Mouse (Mus musculus) heart, adult 2 months (tissue): ENCODE results near the gene Narf. TPM values are rescaled to one million over a fixed set of nuclear protein-coding genes. Genes with fewer than 3 reads are reported as not detected.

ENCODE experiments used
- DNase-seq, 2 experiments: peaks; one replicate each; pipeline ENCODE4 v3.0.0; 2021
- H3K27ac ChIP-seq: fragments of 200-600 bp; 2 replicates; pipeline ENCODE4 v1.8.1; 2022
- H3K27me3 ChIP-seq: fragments of 200-500 bp; 2 replicates; pipeline ENCODE4 v1.6.1; 2012; ENCODE audit warnings: mild to moderate bottlenecking, low read length, inconsistent platforms, mixed read lengths; ENCODE audit not compliant: control insufficient read depth, insufficient read depth
- H3K36me3 ChIP-seq: fragments of 200-500 bp; 2 replicates; pipeline ENCODE4 v1.6.1; 2012; ENCODE audit warnings: low read length, inconsistent platforms; ENCODE audit not compliant: control insufficient read depth, insufficient read depth
- H3K4me1 ChIP-seq: fragments of 200-500 bp; 2 replicates; pipeline ENCODE4 v1.6.1; 2011; ENCODE audit warnings: low read length; ENCODE audit not compliant: control insufficient read depth, insufficient read depth
- H3K4me3 ChIP-seq: fragments of 200-600 bp; 2 replicates; pipeline ENCODE4 v1.8.1; 2022
- H3K79me2 ChIP-seq: fragments of 200-500 bp; replicated peaks from 2 replicates; pipeline ENCODE4 v1.6.1; 2012; ENCODE audit warnings: mild to moderate bottlenecking, inconsistent platforms, low read length, moderate library complexity, mixed read lengths; ENCODE audit not compliant: control insufficient read depth, insufficient read depth
- H3K9ac ChIP-seq: fragments of 200-500 bp; 2 replicates; pipeline ENCODE4 v1.6.1; 2012; ENCODE audit warnings: low read depth, mild to moderate bottlenecking, control low read depth, inconsistent platforms, low read length, mixed read lengths
- CTCF ChIP-seq: fragments of 200-600 bp; IDR thresholded peaks from 2 replicates; pipeline ENCODE4 v1.8.1; 2022; ENCODE audit warnings: antibody characterized with exemption, mild to moderate bottlenecking, moderate library complexity
- EP300 ChIP-seq: fragments of 200-500 bp; IDR thresholded peaks from 2 replicates; pipeline ENCODE4 v1.6.1; 2011; ENCODE audit warnings: low read depth, low read length, control low read depth; ENCODE audit not compliant: insufficient read depth
- POLR2A ChIP-seq: fragments of 200-500 bp; IDR thresholded peaks from 2 replicates; pipeline ENCODE4 v1.6.1; 2011; ENCODE audit warnings: mild to moderate bottlenecking, low read depth, low read length, control low read depth; ENCODE audit not compliant: insufficient read depth
- WGBS: fragments of 180-500 bp; shearing (Covaris S2); methylation state at CpG from one replicate; pipeline ENCODE4 v1.1.7; 2018; 5-methylcytosine and 5-hydroxymethylcytosine counted together
- intact Hi-C: fragments of 180-260 bp; cut with DNase I; formaldehyde crosslinking; loops from one replicate; pipeline ENCODE4 v1.15.1; 2025
- long read RNA-seq: library from polyadenylated mRNA; stranded (forward); transcript quantifications from one replicate; pipeline ENCODE4 v2.0.0, GENCODE M21; 2021
- polyA plus RNA-seq: library from polyadenylated mRNA; depleted of rRNA; stranded (reverse); fragments of >200 nt; gene quantifications from 2 replicates; pipeline ENCODE4 v1.2.3, GENCODE M21; 2012; rRNA removed
- total RNA-seq, 2 experiments: library from RNA; stranded (reverse); gene quantifications; 2 replicates each; pipeline ENCODE4 v1.2.3; 2021

Gene Narf
- 100 to 1,000 TPM in 1 of 2 experiments, 10 to 100 TPM in 1; 76.7 to 102 TPM for total RNA-seq
- polyA plus RNA-seq = 91.4 and 145 TPM in 2 replicates
- long read RNA-seq, full-length matches to known transcripts = 151 of 184 reads
- long read RNA-seq, partial matches to known transcripts = 19 of 184 reads
- long read RNA-seq, other reads (novel, unspliced or antisense) = 14 of 184 reads

DNA sequence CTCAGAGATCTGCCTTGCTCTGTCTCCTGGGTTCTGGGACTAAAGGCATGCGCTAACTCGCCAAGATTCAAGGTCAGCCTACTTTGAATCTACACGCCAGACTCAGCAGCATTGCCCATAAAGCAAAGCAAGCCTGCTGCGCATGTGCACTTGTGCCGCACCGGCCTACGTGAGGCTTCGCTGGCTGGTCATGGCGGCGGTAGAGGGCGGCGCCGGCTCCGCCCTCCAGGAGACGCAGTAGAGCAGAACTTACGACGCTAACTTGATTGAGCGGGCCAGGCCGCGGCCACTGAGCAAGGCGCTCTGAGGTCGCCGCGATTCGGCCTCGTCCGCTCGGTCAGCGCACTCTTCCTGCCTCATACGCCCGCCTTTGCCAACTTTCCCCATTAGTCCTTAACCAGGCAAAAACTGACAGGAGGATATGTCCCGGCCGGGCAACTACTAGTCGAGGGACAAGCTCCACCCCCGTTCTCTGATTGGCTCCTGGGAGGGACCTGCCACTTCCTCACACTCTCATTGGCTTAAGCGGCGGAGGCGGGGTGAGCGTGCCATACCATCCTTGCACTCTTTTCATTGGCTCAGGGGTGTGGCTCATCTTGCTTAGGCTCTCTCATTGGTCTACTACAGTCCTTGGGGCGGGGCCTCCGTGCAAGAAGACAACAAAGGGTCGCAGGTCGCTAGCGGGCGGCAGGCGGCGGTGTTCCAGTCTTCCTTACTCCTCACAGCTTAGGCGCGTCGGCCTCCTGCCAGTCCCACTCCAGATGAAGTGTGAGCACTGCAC lies at the start of gene Narf:
Gene Narf (plus strand): TSS at position 690 of the 781 bp plus-strand sequence.
- H3K27me3 ChIP-seq = no peaks in the 10 kb centered on the region
- TF ChIP-seq EP300 = peak; percentile 73
- peak; percentile 48 for TF ChIP-seq CTCF
- peak; percentile 96 for TF ChIP-seq POLR2A
- WGBS = under 1% methylated on average over 50 of the region's 50 CpGs
- H3K79me2 ChIP-seq = peaks cover 1% of the 10 kb centered on the region; the same call in 1 of the 2 replicates
- intact Hi-C loops = loop anchor here (2.0 kb wide), 1 partner anchor 118 kb away; the partner anchor contains the start of gene Wdr45b
- peaks cover 4% of the 10 kb centered on the region for H3K4me1 ChIP-seq
- H3K4me3 ChIP-seq = peak within 1 kb of the TSS; percentile 69
- peaks cover 18% of the 10 kb centered on the region for H3K36me3 ChIP-seq
- DNase-seq = peak; percentile 96 to 99
- peak within 1 kb of the TSS; percentile 100 for H3K27ac ChIP-seq
- peak within 1 kb of the TSS; percentile 90 for H3K9ac ChIP-seq

DNA sequence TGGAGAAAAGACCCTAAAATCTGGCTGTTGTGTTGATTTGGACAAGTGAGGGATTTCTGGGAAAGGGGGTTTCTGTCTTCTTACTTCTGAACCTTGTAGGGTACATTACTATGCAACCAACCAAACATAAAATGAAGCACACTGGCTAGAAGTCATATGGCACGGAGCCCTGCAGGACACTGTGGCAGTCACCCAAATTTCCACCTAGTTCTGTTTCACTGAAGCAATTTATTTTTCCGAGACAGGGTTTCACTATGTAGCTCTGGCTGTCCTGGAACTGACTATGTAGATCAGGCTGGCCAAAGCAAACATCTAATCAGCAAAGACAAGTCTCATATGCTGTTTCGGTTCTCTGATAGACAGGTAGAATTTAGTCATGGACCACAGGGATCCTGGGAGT lies 47.4 kb upstream of the Narf start:
- Histone ChIP-seq H3K4me3 (no peak overlapping the region), H3K27ac (no peak overlapping the region), H3K4me1 (no peaks in the 10 kb centered on the region), H3K9ac (no peak overlapping the region), H3K27me3 (no peaks in the 10 kb centered on the region), H3K36me3 (no peaks in the 10 kb centered on the region), H3K79me2 (no peaks in the 10 kb centered on the region)
- intact Hi-C loops = no loop called here
- no peak for TF ChIP-seq EP300
- TF ChIP-seq POLR2A = no peak
- TF ChIP-seq CTCF = no peak
- peak; percentile 39 to 42 for DNase-seq
- 36% methylated on average over 3 of the region's 3 CpGs for WGBS

DNA sequence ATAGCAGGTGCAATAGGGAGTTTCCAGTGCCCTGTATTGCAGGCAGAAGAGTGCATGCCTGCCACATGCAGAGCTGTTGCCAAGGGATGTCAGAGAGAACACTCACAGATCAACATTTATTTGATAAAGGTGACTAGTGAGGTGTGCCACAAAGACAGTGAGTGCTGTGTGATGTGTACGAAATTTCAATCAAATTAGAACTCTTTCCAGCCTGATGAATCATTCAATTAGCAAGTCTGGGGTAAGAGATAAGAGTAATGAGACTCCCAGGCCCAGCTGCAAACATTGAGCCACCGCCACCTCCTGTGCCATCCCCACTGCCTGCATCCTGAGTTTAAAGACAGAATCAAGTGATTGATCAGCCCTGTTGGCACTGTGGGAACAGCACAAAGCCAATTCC lies 44.3 kb upstream of the Narf start:
- H3K9ac ChIP-seq = no peak overlapping the region
- 74% methylated on average over 2 of the region's 2 CpGs for WGBS
- H3K27me3 ChIP-seq = no peaks in the 10 kb centered on the region
- no peaks in the 10 kb centered on the region for H3K4me1 ChIP-seq
- no peaks in the 10 kb centered on the region for H3K79me2 ChIP-seq
- H3K27ac ChIP-seq = no peak overlapping the region
- no peak overlapping the region for H3K4me3 ChIP-seq
- no peaks in the 10 kb centered on the region for H3K36me3 ChIP-seq
- no peak for TF ChIP-seq POLR2A
- TF ChIP-seq CTCF = no peak
- TF ChIP-seq EP300 = no peak
- DNase-seq = no peak
- intact Hi-C loops = no loop called here

DNA sequence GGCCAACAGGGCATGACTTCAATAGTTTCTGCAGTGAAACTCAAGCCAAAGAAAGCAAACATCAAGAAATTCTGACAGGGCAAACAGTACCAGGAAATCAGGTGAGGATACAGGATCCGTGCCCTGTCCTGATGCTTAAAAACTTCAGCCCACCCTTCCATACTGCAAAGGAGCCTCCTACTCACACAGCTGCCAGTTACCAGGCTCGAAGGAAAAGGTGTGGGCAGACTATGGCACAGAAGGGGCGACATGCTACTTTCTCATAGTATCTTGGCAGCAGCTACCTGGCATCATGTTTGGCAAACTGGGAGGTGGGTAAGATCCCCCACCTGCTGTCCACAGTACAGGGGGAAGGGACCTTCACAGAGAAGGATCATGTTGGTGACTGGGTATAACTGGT lies 43.6 kb upstream of the Narf start:
- no peak overlapping the region for H3K9ac ChIP-seq
- H3K27ac ChIP-seq = no peak overlapping the region
- H3K36me3 ChIP-seq = no peaks in the 10 kb centered on the region
- no peak overlapping the region for H3K4me3 ChIP-seq
- H3K4me1 ChIP-seq = no peaks in the 10 kb centered on the region
- WGBS = 79% methylated on average over 3 of the region's 3 CpGs
- H3K27me3 ChIP-seq = no peaks in the 10 kb centered on the region
- no peaks in the 10 kb centered on the region for H3K79me2 ChIP-seq
- intact Hi-C loops = no loop called here
- TF ChIP-seq CTCF (no peak), POLR2A (no peak), EP300 (no peak)
- DNase-seq = no peak

DNA sequence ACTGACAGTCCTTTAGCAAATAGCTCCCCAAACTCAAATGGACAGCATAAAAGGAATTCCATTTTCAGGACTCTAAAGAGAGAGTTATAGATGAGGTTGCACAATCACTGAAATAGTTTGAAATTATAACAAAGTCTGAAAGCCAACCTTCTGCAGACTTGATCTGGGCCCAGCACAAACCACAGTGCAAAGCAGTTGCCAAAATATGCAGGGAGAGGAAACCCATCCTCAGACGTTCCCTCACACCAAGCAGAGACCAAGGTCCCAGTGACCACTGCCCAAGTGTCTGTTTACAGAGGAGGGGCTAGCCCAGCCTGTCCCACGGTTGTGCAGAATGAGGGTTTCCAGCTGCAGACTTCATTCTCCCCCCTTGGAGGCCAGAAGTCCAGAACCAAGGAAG lies 38.4 kb upstream of the Narf start:
- TF ChIP-seq POLR2A = no peak
- no peak for TF ChIP-seq EP300
- TF ChIP-seq CTCF = no peak
- Histone ChIP-seq H3K27me3 (no peaks in the 10 kb centered on the region), H3K36me3 (no peaks in the 10 kb centered on the region), H3K4me1 (no peaks in the 10 kb centered on the region), H3K79me2 (no peaks in the 10 kb centered on the region), H3K27ac (no peak overlapping the region), H3K9ac (no peak overlapping the region), H3K4me3 (no peak overlapping the region)
- 34% methylated on average over 2 of the region's 2 CpGs for WGBS
- no peak for DNase-seq
- intact Hi-C loops = no loop called here

DNA sequence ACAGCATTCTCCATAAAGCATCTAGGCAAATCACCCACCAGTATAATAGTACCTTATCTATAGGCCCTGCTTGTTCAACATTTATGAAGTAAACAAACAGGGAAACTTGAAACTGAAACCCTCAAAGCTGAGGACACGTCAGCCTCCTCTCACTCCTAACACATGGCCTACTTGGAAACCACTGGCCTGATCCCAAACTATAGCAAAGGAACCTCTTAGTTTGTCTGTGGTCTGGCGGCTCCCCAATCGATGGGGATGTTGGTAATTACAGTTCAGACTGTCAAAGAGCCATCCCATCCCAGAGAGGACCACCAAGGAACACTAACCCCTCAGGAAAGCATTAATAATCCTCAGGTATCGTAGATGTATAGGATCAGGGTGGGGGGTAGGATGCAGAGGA lies 37.2 kb upstream of the Narf start:
- Histone ChIP-seq H3K4me3 (no peak overlapping the region), H3K27me3 (no peaks in the 10 kb centered on the region), H3K79me2 (no peaks in the 10 kb centered on the region), H3K27ac (no peak overlapping the region), H3K36me3 (no peaks in the 10 kb centered on the region), H3K4me1 (no peaks in the 10 kb centered on the region; the same call in 1 of the 2 replicates), H3K9ac (no peak overlapping the region)
- TF ChIP-seq CTCF = no peak
- TF ChIP-seq EP300 = no peak
- no peak for TF ChIP-seq POLR2A
- 93% methylated on average over 4 of the region's 4 CpGs for WGBS
- intact Hi-C loops = loop anchor here (5.0 kb wide), 1 partner anchor 138 kb away; the partner anchor contains the start of gene Sectm1b
- no peak for DNase-seq
